Mouse (Mus musculus) stomach, embryonic 16.5 days (tissue): ENCODE data around the gene Notch2. TPM values are rescaled to one million over a fixed set of nuclear protein-coding genes. Genes with fewer than 3 reads are reported as not detected.

Experiments
- ATAC-seq: fragments of 200-750 bp; cut with Nextera tagmentation; 2 replicates; pipeline ENCODE4 v1.8.0; 2017; ENCODE audit warnings: moderate number of reproducible peaks, moderate TSS enrichment; ENCODE audit not compliant: insufficient read depth, low FRiP score
- H3K27ac ChIP-seq: fragments of 300-500 bp; sonication (generic); 2 replicates; pipeline ENCODE4 v1.5.1; 2014; ENCODE audit warnings: low read length
- H3K27me3 ChIP-seq: fragments of 300-500 bp; sonication (generic); 2 replicates; pipeline ENCODE4 v1.6.1; 2014; ENCODE audit warnings: low read length, control low read depth, mixed read lengths; ENCODE audit not compliant: control insufficient read depth, insufficient read depth
- H3K36me3 ChIP-seq: fragments of 300-500 bp; sonication (generic); 2 replicates; pipeline ENCODE4 v1.6.1; 2014; ENCODE audit warnings: low read length; ENCODE audit not compliant: control insufficient read depth, insufficient read depth
- H3K4me1 ChIP-seq: fragments of 300-500 bp; sonication (generic); 2 replicates; pipeline ENCODE4 v1.6.1; 2014; ENCODE audit warnings: low read length, control low read depth, mixed read lengths; ENCODE audit not compliant: control insufficient read depth, insufficient read depth
- H3K4me2 ChIP-seq: fragments of 300-500 bp; sonication (generic); 2 replicates; pipeline ENCODE4 v1.6.1; 2014; ENCODE audit warnings: low read depth, low read length, mixed read lengths
- H3K4me3 ChIP-seq: fragments of 300-500 bp; sonication (generic); replicated peaks from 2 replicates; pipeline ENCODE4 v1.5.1; 2014; ENCODE audit warnings: mild to moderate bottlenecking, low read length
- H3K9ac ChIP-seq: fragments of 300-500 bp; sonication (generic); 2 replicates; pipeline ENCODE4 v1.6.1; 2014; ENCODE audit warnings: low read length
- H3K9me3 ChIP-seq: fragments of 300-500 bp; sonication (generic); replicated peaks from 2 replicates; pipeline ENCODE4 v1.6.1; 2016; ENCODE audit warnings: low read length, control low read depth; ENCODE audit not compliant: control insufficient read depth
- WGBS: fragments of 180-500 bp; shearing (Covaris S2); extraction: QIAGEN DNeasy Blood & Tissue Kit; methylation state at CpG from one replicate; pipeline ENCODE4 v1.1.7; 2014; 5-methylcytosine and 5-hydroxymethylcytosine counted together
- polyA plus RNA-seq: library from polyadenylated mRNA; unstranded; fragments of >200 nt; fragmentation: Nextera tagmentation; extraction: Ambion mirVana; gene quantifications from 2 replicates; pipeline ENCODE4 v1.2.1, GENCODE M21; 2015

The Notch2 gene
- polyA plus RNA-seq, 1 experiment from 2014 or later, result 23.6 TPM

DNA sequence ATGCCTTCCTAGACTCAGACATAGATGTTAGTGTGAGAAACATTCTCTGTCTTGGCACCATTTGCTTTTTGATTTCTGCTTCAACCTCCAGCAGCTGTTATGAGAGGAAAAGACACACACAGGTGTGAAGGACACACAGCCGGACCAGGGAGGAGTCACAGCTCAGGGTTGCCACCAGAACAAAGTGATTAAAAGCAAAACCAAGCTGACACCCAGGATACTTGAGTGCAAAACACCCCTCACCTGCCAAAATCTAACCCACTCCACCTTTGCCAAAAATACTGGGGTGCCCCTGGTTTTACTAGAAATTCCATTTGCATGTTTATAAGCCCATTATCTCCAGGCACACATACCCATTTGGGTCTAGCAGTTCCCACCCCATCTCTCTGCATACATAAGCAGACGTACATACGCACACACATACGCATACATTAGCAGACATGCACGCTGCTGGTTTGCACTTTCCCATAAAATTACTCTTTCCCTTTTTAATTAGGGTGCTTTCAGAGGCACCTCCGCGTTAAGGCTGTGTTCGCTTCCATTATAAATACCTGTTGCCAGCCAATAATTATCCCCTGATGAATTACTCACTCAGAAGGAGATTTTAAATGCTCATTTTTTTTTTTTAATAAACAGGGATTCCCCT is 7.2 kb upstream of the Notch2 start:
- Histone ChIP-seq H3K4me3 (no peak overlapping the region), H3K4me1 (no peaks in the 10 kb centered on the region), H3K36me3 (no peaks in the 10 kb centered on the region), H3K9ac (no peak overlapping the region), H3K4me2 (no peak overlapping the region), H3K9me3 (no peaks in the 10 kb centered on the region), H3K27me3 (no peaks in the 10 kb centered on the region), H3K27ac (no peak overlapping the region)
- 76% methylated on average over 8 of the region's 8 CpGs for WGBS
- ATAC-seq, result no peak

GRCm38 (mm10) chr3:98006973-98007372 is 6.4 kb upstream of the Notch2 start:
- no peak for ATAC-seq
- H3K36me3 ChIP-seq, result no peaks in the 10 kb centered on the region
- H3K27ac ChIP-seq, result no peak overlapping the region
- no peaks in the 10 kb centered on the region for H3K4me1 ChIP-seq
- H3K4me3 ChIP-seq, result no peak overlapping the region
- 79% methylated on average over 5 of the region's 5 CpGs for WGBS
- no peaks in the 10 kb centered on the region for H3K27me3 ChIP-seq
- H3K9ac ChIP-seq, result no peak overlapping the region
- no peak overlapping the region for H3K4me2 ChIP-seq
- no peaks in the 10 kb centered on the region for H3K9me3 ChIP-seq

GRCm38 (mm10) chr3:98008143-98008542 is 5.2 kb upstream of the Notch2 start:
- H3K9me3 ChIP-seq, result no peaks in the 10 kb centered on the region
- no peak overlapping the region for H3K4me2 ChIP-seq
- no peak overlapping the region for H3K9ac ChIP-seq
- H3K4me3 ChIP-seq, result no peak overlapping the region
- H3K4me1 ChIP-seq, result no peaks in the 10 kb centered on the region; the same call in 1 of the 2 replicates
- H3K27me3 ChIP-seq, result no peaks in the 10 kb centered on the region
- ATAC-seq, result no peak
- H3K36me3 ChIP-seq, result no peaks in the 10 kb centered on the region
- 64% methylated on average over 6 of the region's 6 CpGs for WGBS
- no peak overlapping the region for H3K27ac ChIP-seq

GRCm38 (mm10) chr3:98009190-98009840 is 4.0 kb upstream of the Notch2 start:
- no peak overlapping the region for H3K4me3 ChIP-seq
- no peak overlapping the region for H3K4me2 ChIP-seq
- H3K27ac ChIP-seq, result no peak overlapping the region
- H3K9me3 ChIP-seq, result no peaks in the 10 kb centered on the region
- H3K27me3 ChIP-seq, result no peaks in the 10 kb centered on the region
- ATAC-seq, result no peak
- H3K4me1 ChIP-seq, result no peaks in the 10 kb centered on the region; the same call in 1 of the 2 replicates
- no peaks in the 10 kb centered on the region for H3K36me3 ChIP-seq
- no peak overlapping the region for H3K9ac ChIP-seq
- 63% methylated on average over 7 of the region's 7 CpGs for WGBS

DNA sequence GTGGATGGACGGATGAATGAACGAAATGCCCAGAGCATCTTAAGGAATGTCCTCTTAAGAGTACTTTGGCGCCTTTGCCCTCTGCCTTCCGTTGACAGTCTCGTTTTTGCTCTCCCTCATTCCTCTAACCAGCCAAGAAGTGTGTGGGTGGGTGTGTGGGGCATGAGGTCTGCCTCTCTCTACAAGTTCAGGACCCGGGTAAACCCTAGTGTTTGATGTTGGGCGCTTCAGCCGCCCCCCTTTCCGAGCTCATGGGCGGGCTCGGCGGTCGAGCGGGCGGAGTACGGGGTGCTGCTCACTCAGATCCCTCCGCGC is 284 bp upstream of the Notch2 start:
- H3K27me3 ChIP-seq, result no peaks in the 10 kb centered on the region
- no peaks in the 10 kb centered on the region for H3K36me3 ChIP-seq
- peak overlapping the region; percentile 69 for H3K4me2 ChIP-seq
- H3K27ac ChIP-seq, result no peak overlapping the region
- peak overlapping the region; percentile 87 for H3K4me3 ChIP-seq
- peak overlapping the region; percentile 76 for H3K9ac ChIP-seq
- 1% methylated on average over 18 of the region's 18 CpGs for WGBS
- H3K9me3 ChIP-seq, result no peaks in the 10 kb centered on the region
- no peak for ATAC-seq
- H3K4me1 ChIP-seq, result peaks cover 21% of the 10 kb centered on the region

DNA sequence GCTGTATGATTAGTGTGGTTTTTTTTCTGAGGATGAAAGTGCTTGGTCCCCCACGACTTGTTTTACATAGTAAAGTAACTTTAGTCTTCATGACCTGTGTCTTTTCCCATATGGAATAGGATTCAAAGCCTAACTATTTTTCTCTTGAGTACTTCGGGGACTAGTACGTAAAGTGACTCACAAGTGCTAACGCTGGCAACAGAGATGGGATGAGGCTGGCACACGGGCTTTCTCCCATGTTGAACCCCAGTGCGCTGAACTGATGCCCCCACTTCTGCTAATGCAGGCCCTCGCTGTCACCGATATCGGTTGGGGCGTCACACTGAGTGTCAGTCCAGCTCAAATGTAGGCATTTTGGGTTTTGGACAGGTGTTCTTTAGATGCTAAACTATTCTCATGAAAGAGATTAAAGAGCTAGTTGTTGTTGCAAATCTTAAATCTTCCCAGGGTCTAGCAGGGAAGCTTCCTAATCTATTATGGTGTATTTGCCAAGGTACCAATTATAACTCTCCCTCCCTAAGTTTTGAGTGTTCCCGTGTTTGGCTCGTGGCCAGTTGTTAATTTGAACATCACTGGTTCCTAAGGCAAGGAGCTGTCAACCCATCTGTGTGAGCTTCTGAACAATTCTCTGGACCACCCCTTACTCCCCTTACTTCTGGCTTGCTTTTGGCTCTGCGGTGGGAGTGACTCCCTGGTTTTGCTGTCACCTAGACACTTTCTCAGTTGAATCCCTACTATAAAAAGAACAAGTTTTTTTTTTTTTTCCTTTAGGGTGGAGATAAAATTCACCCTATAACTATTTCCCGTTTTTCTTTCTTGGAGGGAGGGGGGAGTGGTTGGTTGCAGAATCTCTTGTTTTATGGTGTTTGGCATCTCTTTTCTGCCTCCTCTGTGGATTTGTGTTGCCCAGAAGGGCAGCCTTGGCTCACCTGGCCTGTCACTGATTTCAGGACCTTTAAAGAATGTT is 2.2 kb downstream of the Notch2 start:
- WGBS, result 61% methylated on average over 14 of the region's 14 CpGs
- Histone ChIP-seq H3K27ac (no peak overlapping the region), H3K4me3 (peak overlapping the region; percentile 87), H3K9ac (peak overlapping the region; percentile 63; the same call in 1 of the 2 replicates), H3K36me3 (no peaks in the 10 kb centered on the region), H3K9me3 (no peaks in the 10 kb centered on the region), H3K4me2 (peak overlapping the region; percentile 58), H3K27me3 (no peaks in the 10 kb centered on the region), H3K4me1 (peaks cover 40% of the 10 kb centered on the region)
- no peak for ATAC-seq

- no peak for ATAC-seq
- no peak overlapping the region for H3K9ac ChIP-seq
Observed at GRCm38 (mm10) chr3:98016901-98017591, 3.7 kb downstream of the Notch2 start.

DNA sequence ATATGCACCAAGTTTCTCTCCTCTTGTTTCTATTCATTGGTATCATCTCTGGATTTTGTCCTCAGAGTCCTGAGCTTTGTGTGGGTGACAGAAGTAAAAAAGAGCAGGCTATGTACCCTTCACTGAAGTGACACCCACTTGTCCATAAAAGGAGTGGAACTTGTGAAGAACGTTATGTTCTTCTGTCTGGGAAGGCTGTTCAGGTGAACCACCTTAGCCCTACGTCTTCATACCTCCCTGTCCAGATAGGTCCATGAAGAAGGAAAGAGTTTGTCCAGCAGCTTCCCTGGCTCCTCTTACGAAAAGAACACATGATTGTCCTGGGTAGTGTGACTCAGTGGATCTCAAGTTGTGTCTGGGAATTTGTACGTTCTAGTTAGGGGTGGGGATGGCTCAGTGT is 4.9 kb downstream of the Notch2 start:
- 77% methylated on average over 4 of the region's 4 CpGs for WGBS
- no peak for ATAC-seq
- H3K4me3 ChIP-seq, result no peak overlapping the region

More at GRCm38 (mm10) chr3:98016901-98017591, 3.7 kb downstream of the Notch2 start:
- H3K4me1 ChIP-seq, result peaks cover 50% of the 10 kb centered on the region
- no peaks in the 10 kb centered on the region for H3K36me3 ChIP-seq
- 58% methylated on average over 5 of the region's 5 CpGs for WGBS
- H3K27ac ChIP-seq, result no peak overlapping the region
- H3K27me3 ChIP-seq, result no peaks in the 10 kb centered on the region
- 0 out of 2 replicates have a peak overlapping the region, but pooled peaks have one; percentile 4 for H3K4me2 ChIP-seq
- no peaks in the 10 kb centered on the region for H3K9me3 ChIP-seq
- no peak overlapping the region for H3K4me3 ChIP-seq

More for the DNA sequence above, 4.9 kb downstream of the Notch2 start:
- Histone ChIP-seq H3K9ac (no peak overlapping the region), H3K36me3 (no peaks in the 10 kb centered on the region), H3K4me1 (peaks cover 50% of the 10 kb centered on the region), H3K27ac (no peak overlapping the region), H3K27me3 (no peaks in the 10 kb centered on the region), H3K9me3 (no peaks in the 10 kb centered on the region), H3K4me2 (no peak overlapping the region)
